Mouse (Mus musculus): ENCODE results near the gene Cbr1. TPM values are rescaled to one million over a fixed set of nuclear protein-coding genes. Genes with fewer than 3 reads are reported as not detected.

Gene Cbr1
- polyA plus RNA-seq, 1 experiment: 35.7 TPM

GRCm38 (mm10) chr16:93576412-93577082 lies 29.1 kb upstream of the Cbr1 start:
- Histone ChIP-seq H3K36me3 (ENCODE audit: control insufficient read depth, insufficient read depth, low read length) (no peaks in the 10 kb centered on the region), H3K4me3 (ENCODE audit: control insufficient read depth, low read depth, low read length) (no peak overlapping the region), H3K27ac (ENCODE audit: control insufficient read depth, insufficient read depth, low read depth, low read length) (no peak overlapping the region), H3K27me3 (ENCODE audit: control insufficient read depth, insufficient read depth, low read length) (no peaks in the 10 kb centered on the region), H3K4me1 (ENCODE audit: control insufficient read depth, insufficient read depth, low read length) (no peaks in the 10 kb centered on the region; the same call in 1 of the 2 replicates)
- TF ChIP-seq POLR2A (IDR thresholded peaks at IDR 0.05; ENCODE audit: control insufficient read depth, low read depth, low read length) (no peak), CTCF (IDR thresholded peaks at IDR 0.05; ENCODE audit: control insufficient read depth, insufficient read depth, insufficient replicate concordance, low read depth, low read length) (peak; percentile 86)

DNA sequence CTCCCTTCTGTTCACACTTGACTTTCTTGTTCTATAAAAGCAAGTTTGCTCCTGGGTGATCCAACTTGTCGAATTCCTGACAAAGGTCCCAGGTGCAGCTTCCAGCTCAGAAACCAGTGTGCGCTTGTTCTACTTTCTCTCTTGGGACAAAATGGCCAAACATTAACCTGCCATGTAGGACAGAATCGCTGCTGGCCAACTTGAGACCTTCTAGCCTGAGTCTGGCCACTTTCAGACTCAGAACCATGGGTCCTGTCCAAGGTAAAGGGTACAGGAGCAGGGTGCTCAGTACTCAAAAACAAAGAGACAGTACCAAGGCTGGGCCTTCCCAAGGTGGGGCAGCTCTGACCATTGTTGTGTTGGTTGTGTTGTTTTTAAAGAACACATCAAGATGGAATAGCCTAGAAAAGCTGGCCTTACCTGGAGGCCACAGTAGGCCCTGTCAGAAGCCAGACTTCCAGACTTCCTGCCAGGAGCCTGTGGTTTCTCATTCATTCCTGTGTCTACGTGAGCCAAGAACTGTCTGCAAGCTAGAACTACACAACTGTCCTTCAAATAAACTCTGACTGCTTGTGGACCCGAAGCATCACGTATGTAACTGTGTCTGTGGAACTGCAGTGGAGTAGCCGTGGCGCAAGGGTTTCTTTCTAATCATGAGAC lies 27.2 kb upstream of the Cbr1 start:
- Histone ChIP-seq H3K27ac (ENCODE audit: control insufficient read depth, insufficient read depth, low read depth, low read length) (no peak overlapping the region), H3K4me1 (ENCODE audit: control insufficient read depth, insufficient read depth, low read length) (no peaks in the 10 kb centered on the region; the same call in 1 of the 2 replicates), H3K27me3 (ENCODE audit: control insufficient read depth, insufficient read depth, low read length) (no peaks in the 10 kb centered on the region), H3K4me3 (ENCODE audit: control insufficient read depth, low read depth, low read length) (no peak overlapping the region), H3K36me3 (ENCODE audit: control insufficient read depth, insufficient read depth, low read length) (no peaks in the 10 kb centered on the region)
- no peak for TF ChIP-seq CTCF (IDR thresholded peaks at IDR 0.05; ENCODE audit: control insufficient read depth, insufficient read depth, insufficient replicate concordance, low read depth, low read length)
- TF ChIP-seq POLR2A (IDR thresholded peaks at IDR 0.05; ENCODE audit: control insufficient read depth, low read depth, low read length): no peak

GRCm38 (mm10) chr16:93581125-93581524 lies 24.5 kb upstream of the Cbr1 start:
- Histone ChIP-seq H3K4me3 (ENCODE audit: control insufficient read depth, low read depth, low read length) (no peak overlapping the region), H3K27ac (ENCODE audit: control insufficient read depth, insufficient read depth, low read depth, low read length) (no peak overlapping the region), H3K36me3 (ENCODE audit: control insufficient read depth, insufficient read depth, low read length) (no peaks in the 10 kb centered on the region; the same call in 1 of the 2 replicates), H3K4me1 (ENCODE audit: control insufficient read depth, insufficient read depth, low read length) (no peaks in the 10 kb centered on the region; the same call in 1 of the 2 replicates), H3K27me3 (ENCODE audit: control insufficient read depth, insufficient read depth, low read length) (no peaks in the 10 kb centered on the region)
- TF ChIP-seq POLR2A (IDR thresholded peaks at IDR 0.05; ENCODE audit: control insufficient read depth, low read depth, low read length): no peak
- no peak for TF ChIP-seq CTCF (IDR thresholded peaks at IDR 0.05; ENCODE audit: control insufficient read depth, insufficient read depth, insufficient replicate concordance, low read depth, low read length)

DNA sequence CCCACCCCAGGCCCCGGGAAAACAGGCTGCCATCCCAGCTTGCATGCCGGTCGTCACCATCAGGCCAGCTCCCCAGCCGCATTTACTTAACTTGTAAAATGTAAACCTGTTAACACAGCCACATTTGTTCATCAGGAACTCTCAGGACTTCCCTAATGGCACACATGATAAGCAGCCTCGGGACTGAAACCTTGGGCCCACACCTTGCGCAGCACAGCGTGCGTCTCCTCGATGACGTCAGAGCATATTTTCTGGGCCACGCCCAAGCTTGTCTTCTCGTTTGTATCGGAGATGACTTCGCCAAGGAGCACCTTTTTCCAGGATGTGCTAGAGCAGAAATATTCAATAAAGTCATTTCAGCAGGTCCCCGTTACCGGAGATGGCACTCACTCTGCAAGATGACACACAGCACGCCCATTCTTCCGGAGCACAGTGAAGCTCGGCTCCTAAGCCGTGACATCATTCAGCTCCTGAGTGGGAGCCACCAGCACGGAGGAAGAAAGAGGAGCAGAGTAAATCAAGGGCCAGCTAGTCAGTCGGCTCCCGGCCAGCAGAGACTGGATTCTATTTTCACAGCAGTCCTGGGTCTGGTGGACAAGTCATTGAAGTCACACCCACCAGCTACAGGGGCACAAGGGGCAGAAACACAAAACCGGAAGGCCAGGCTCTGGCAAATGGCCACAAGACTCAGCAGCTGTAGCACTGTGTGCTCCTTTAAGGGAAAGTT lies 20.5 kb upstream of the Cbr1 start:
- H3K27me3 ChIP-seq (ENCODE audit: control insufficient read depth, insufficient read depth, low read length): no peaks in the 10 kb centered on the region
- H3K27ac ChIP-seq (ENCODE audit: control insufficient read depth, insufficient read depth, low read depth, low read length): no peak overlapping the region
- no peak overlapping the region for H3K4me3 ChIP-seq (ENCODE audit: control insufficient read depth, low read depth, low read length)
- H3K4me1 ChIP-seq (ENCODE audit: control insufficient read depth, insufficient read depth, low read length): no peaks in the 10 kb centered on the region
- H3K36me3 ChIP-seq (ENCODE audit: control insufficient read depth, insufficient read depth, low read length): peaks cover 2% of the 10 kb centered on the region; the same call in 1 of the 2 replicates
- TF ChIP-seq POLR2A (IDR thresholded peaks at IDR 0.05; ENCODE audit: control insufficient read depth, low read depth, low read length) (no peak), CTCF (IDR thresholded peaks at IDR 0.05; ENCODE audit: control insufficient read depth, insufficient read depth, insufficient replicate concordance, low read depth, low read length) (no peak)

DNA sequence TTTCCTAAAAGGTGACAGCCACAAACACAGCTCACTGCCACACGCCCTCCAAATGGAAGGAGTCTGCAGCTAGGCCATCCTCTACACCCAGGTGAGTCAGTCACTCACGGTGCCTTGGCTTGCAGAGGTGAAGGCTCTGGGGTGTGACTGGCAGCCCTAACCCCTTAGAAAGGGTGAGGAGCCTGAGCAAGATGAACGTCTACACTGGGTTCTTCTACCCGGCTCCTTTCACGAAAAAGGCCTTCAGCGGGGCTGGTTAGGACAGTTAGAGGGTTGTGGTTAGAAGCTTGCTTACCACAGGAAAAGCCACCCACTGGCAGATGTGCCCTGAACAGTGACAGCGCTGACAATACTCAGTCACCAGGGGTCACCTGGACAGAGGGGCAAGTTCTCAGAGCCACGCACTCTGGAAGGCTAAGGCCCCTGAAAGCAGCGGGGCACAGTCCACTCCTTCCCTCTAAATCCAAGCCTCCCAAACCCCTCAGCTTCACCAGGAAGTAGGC lies 19.9 kb upstream of the Cbr1 start:
- H3K27ac ChIP-seq (ENCODE audit: control insufficient read depth, insufficient read depth, low read depth, low read length): no peak overlapping the region

GRCm38 (mm10) chr16:93586382-93586781 lies 19.3 kb upstream of the Cbr1 start:
- Histone ChIP-seq H3K27ac (ENCODE audit: control insufficient read depth, insufficient read depth, low read depth, low read length) (no peak overlapping the region), H3K36me3 (ENCODE audit: control insufficient read depth, insufficient read depth, low read length) (peaks cover 2% of the 10 kb centered on the region; the same call in 1 of the 2 replicates), H3K4me3 (ENCODE audit: control insufficient read depth, low read depth, low read length) (no peak overlapping the region), H3K4me1 (ENCODE audit: control insufficient read depth, insufficient read depth, low read length) (no peaks in the 10 kb centered on the region), H3K27me3 (ENCODE audit: control insufficient read depth, insufficient read depth, low read length) (no peaks in the 10 kb centered on the region)
- TF ChIP-seq POLR2A (IDR thresholded peaks at IDR 0.05; ENCODE audit: control insufficient read depth, low read depth, low read length): no peak

More for the DNA sequence above, 19.9 kb upstream of the Cbr1 start:
- TF ChIP-seq CTCF (IDR thresholded peaks at IDR 0.05; ENCODE audit: control insufficient read depth, insufficient read depth, insufficient replicate concordance, low read depth, low read length) (no peak), POLR2A (IDR thresholded peaks at IDR 0.05; ENCODE audit: control insufficient read depth, low read depth, low read length) (no peak)
- peaks cover 2% of the 10 kb centered on the region; the same call in 1 of the 2 replicates for H3K36me3 ChIP-seq (ENCODE audit: control insufficient read depth, insufficient read depth, low read length)
- H3K4me1 ChIP-seq (ENCODE audit: control insufficient read depth, insufficient read depth, low read length): no peaks in the 10 kb centered on the region
- no peaks in the 10 kb centered on the region for H3K27me3 ChIP-seq (ENCODE audit: control insufficient read depth, insufficient read depth, low read length)
- H3K4me3 ChIP-seq (ENCODE audit: control insufficient read depth, low read depth, low read length): no peak overlapping the region

- peaks cover 2% of the 10 kb centered on the region; the same call in 1 of the 2 replicates for H3K36me3 ChIP-seq (ENCODE audit: control insufficient read depth, insufficient read depth, low read length)
- H3K4me1 ChIP-seq (ENCODE audit: control insufficient read depth, insufficient read depth, low read length): no peaks in the 10 kb centered on the region
- H3K27ac ChIP-seq (ENCODE audit: control insufficient read depth, insufficient read depth, low read depth, low read length): no peak overlapping the region
- TF ChIP-seq CTCF (IDR thresholded peaks at IDR 0.05; ENCODE audit: control insufficient read depth, insufficient read depth, insufficient replicate concordance, low read depth, low read length) (no peak), POLR2A (IDR thresholded peaks at IDR 0.05; ENCODE audit: control insufficient read depth, low read depth, low read length) (no peak)
- no peaks in the 10 kb centered on the region for H3K27me3 ChIP-seq (ENCODE audit: control insufficient read depth, insufficient read depth, low read length)
- H3K4me3 ChIP-seq (ENCODE audit: control insufficient read depth, low read depth, low read length): no peak overlapping the region
These were observed 17.4 kb upstream of the Cbr1 start for GRCm38 (mm10) chr16:93588281-93588680.

All from testis, adult 2 months (tissue).